Mouse (Mus musculus) urinary bladder, postnatal 0 days (tissue): ENCODE results near the gene Vmn1r89. TPM values are rescaled to one million over a fixed set of nuclear protein-coding genes. Genes with fewer than 3 reads are reported as not detected.

ENCODE experiments used
- polyA plus RNA-seq: library from polyadenylated mRNA; unstranded; fragments of >200 nt; fragmentation: Nextera tagmentation; extraction: Ambion mirVana; gene quantifications from 2 replicates; pipeline ENCODE4 v1.2.1, GENCODE M21; 2015

The Vmn1r89 gene
- not detected in 2 replicates for polyA plus RNA-seq

GRCm38 (mm10) chr7:13212720-13213119 lies at the start of gene Vmn1r89:
Vmn1r89 (plus strand) TSS chr7:13213020.

Other genes starting within 250 kb of the Vmn1r89 start
- 5.2 and 5.5 TPM in 2 replicates for gene Zfp324, start 247.2 kb upstream of the Vmn1r89 start, polyA plus RNA-seq
- 2.6 and 2.9 TPM in 2 replicates for gene Zfp446, start 235.2 kb upstream of the Vmn1r89 start, polyA plus RNA-seq
- gene Slc27a5, start 214.8 kb upstream of the Vmn1r89 start, polyA plus RNA-seq = 0.08 TPM in 1 of 2 replicates, not detected in the other
- gene Trim28, start 213.9 kb upstream of the Vmn1r89 start, polyA plus RNA-seq = 89.6 and 97.6 TPM in 2 replicates
- 7.3 and 8.5 TPM in 2 replicates for gene Zbtb45, start 203.0 kb upstream of the Vmn1r89 start, polyA plus RNA-seq
- gene Chmp2a, start 178.2 kb upstream of the Vmn1r89 start, polyA plus RNA-seq = 211 and 212 TPM in 2 replicates
- gene Ube2m, start 174.7 kb upstream of the Vmn1r89 start, polyA plus RNA-seq = 90.5 and 91.6 TPM in 2 replicates
- 0.90 and 1.4 TPM in 2 replicates for gene Mzf1, start 158.3 kb upstream of the Vmn1r89 start, polyA plus RNA-seq
- not detected in 2 replicates for gene Vmn1r85, start 117.8 kb upstream of the Vmn1r89 start, polyA plus RNA-seq
- gene Vmn1r86, start 93.1 kb upstream of the Vmn1r89 start, polyA plus RNA-seq = not detected in 2 replicates
- not detected in 2 replicates for gene Vmn1r87, start 72.9 kb upstream of the Vmn1r89 start, polyA plus RNA-seq
- gene Vmn1r88, start 53.5 kb upstream of the Vmn1r89 start, polyA plus RNA-seq = not detected in 2 replicates
- gene Lig1, start 64.3 kb downstream of the Vmn1r89 start, polyA plus RNA-seq = 28.3 and 35.2 TPM in 2 replicates
- gene Zswim9, start 65.7 kb downstream of the Vmn1r89 start, polyA plus RNA-seq = 3.8 and 4.8 TPM in 2 replicates
- 0.11 and 0.15 TPM in 2 replicates for gene Pla2g4c, start 111.6 kb downstream of the Vmn1r89 start, polyA plus RNA-seq
- not detected in 2 replicates for gene Cabp5, start 185.1 kb downstream of the Vmn1r89 start, polyA plus RNA-seq
- not detected in 2 replicates for gene Bsph1, start 237.8 kb downstream of the Vmn1r89 start, polyA plus RNA-seq